Mouse (Mus musculus) erythroblast, adult 5-6 weeks (primary cell): ENCODE measurements around the gene Zfp866. TPM values are rescaled to one million over a fixed set of nuclear protein-coding genes. Genes with fewer than 3 reads are reported as not detected.

Source experiments
- ATAC-seq: replicated peaks from 2 replicates; pipeline ENCODE4 v1.8.0; 2016; ENCODE audit warnings: moderate number of reproducible peaks, mild to moderate bottlenecking, moderate TSS enrichment, inconsistent platforms; ENCODE audit not compliant: poor library complexity, low FRiP score, severe bottlenecking
- total RNA-seq, 2 experiments: library from RNA; stranded (forward) in 1 of 2; stranded (reverse) in 1 of 2; fragments of 150-400 nt in 1 of 2; fragments of 200-764, 138-1000 nt in 1 of 2; gene quantifications; 2 replicates each; pipeline versions ENCODE4 v1.2.3 to v1.2.4; 2015 to 2017; ENCODE audit warnings: low replicate concordance in 2 of 2

The Zfp866 gene
- total RNA-seq (2015; ENCODE audit: low replicate concordance) = 13.1 and 14.0 TPM in 2 replicates
- total RNA-seq (2017; ENCODE audit: low replicate concordance) = 21.1 and 28.6 TPM in 2 replicates

DNA sequence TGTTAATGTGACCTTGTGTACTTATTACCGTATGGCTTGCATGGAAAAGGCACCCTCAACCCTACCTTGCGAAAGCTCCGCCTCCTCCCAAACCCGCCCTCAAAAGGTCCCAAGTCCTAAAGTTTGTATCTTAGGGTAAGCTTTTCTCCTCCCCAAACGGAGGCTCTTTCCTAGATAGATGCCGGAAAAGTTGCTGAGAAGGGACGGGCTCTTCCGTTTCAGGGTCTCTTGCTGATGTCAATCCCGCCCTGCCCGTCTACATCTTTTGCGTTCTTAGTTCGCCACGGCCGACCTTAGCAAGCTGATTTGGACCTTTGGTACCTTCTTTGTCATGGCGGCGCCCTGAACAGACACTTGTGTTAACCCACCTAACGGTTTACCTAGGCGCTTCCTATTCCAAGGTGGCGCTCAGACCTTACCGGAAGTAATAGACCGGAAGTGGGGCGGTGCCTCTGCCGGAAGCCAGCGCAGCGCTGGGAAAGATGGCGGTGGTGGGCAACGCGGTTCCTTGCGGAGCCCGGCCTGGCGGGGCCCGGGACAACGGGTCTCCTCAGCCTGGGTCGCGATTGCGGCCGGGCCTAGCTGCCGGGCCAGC is at the start of gene Zfp866, which contains the start of gene Atp13a1:
Zfp866 (minus strand) TSS at position 406 of the 595 bp plus-strand sequence.
Atp13a1 (plus strand) TSS at position 391 of the 595 bp plus-strand sequence.
- peak; percentile 96 for ATAC-seq

DNA sequence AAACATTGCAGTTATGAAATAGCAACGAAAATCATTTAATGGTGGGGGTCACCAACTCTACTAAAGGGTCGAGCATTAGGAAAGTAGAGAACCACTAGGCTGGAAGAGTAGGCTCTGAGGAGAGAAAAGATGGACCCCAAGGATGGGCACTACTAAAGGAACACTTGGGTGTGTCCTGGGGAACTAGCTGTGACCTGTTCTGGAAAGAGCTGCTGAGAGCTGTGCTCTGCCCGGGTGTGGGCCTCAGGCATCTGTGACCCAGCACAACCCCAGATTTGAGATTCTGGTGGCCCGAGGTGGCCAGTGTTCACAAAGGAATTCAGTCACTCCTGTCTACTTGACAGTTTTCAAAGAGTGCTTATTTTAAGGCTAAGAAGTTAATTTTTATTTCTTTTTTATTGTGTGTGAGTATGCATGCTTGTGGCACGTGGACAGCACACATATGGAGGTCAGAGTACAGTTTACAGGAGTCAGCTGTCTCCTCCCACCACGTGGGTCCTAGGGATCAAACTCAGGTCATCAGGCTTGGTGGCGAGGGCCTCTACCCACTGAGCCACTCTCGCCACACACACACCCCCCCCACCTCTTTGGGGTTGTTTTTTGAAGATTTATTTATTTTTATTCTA is 46.2 kb upstream of the Zfp866 start:
- ATAC-seq = no peak

DNA sequence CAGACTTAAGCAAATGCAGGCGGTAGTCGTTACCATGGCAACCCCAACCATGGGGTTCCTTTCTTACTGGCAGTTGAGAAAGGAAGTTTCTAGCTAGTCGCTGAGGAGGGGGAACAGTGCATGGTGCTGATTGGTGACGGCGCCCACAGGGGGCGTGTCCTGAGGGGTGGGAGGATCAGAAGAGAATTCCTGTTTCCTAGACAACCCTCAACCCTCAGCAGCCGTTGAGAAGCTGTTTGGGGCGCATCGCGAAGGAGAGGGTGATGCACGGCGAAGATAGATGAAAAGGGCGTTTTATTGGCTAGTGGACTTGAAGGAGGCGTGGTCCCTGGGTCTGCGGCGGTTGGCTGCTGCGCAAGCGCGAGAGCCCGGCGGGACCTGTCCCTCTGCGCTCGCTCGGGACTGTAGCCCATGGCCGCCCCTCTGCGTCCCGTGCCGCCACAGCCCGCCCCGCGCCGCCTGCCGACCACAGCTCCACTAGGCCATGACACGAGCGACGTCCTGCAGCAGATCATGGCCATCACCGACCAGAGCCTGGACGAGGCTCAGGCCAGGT is 41.4 kb upstream of the Zfp866 start, which contains the start of gene Pbx4:
Pbx4 (plus strand) TSS at position 194 of the 556 bp plus-strand sequence.
- ATAC-seq = peak; percentile 95

DNA sequence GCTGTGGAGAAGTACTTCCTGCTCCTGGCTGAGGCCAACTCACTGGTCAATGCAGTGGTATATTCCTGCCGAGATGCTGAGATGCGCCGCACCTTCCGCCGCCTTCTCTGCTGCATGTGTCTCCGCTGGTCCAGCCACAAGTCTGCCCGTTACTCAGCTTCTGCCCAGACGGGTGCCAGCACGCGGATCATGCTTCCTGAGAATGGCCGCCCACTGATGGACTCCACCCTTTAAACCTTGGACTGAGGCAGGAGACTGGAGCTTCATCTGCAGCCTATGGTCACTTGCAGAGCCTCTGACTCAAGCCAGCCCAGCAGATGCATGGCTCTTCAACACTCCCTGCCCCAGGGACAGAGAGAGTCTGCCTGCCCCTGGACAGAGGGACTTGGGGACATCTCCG is 35.4 kb upstream of the Zfp866 start:
- ATAC-seq = no peak

DNA sequence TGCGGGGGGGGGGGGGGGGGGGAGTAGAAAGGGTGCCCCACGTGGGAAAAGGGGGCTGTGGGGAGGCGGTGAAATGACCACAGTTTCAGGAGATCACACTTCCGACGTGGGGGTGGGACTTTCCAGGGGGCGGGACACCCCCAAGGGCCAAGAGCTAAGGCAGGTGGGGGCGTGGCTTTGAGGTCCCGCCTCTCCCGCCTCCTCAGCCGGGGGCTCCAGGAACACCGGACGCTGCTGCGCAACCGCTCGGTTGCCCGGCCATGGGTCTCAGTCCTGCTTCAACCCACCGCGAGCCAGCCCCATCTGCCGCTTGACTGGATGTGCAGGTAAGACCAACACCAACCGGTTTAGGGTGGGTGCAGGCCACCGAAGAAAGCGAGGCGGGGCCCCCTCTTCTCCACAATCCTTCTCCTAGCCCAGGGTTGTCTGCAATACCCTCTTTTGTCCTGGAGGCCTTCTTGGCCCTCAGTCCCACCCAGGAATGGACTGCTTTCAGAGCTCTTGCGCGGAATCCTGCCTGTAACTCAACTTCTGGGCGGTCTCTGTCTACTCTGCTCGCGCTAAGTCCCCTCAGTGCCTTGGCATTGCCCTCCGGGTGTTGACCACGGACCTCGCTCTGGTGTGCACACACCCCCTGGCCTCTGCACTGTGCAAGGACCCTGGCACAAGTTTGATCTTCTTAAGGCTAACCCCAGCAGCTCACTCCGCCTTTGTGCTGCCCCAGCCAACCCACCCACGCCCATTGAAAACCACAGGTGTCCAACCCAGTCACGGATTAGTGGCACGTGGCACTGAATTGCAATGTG is 31.6 kb upstream of the Zfp866 start, which contains the start of gene Lpar2:
Lpar2 (plus strand) TSS at position 44 of the 806 bp plus-strand sequence.
- no peak for ATAC-seq

DNA sequence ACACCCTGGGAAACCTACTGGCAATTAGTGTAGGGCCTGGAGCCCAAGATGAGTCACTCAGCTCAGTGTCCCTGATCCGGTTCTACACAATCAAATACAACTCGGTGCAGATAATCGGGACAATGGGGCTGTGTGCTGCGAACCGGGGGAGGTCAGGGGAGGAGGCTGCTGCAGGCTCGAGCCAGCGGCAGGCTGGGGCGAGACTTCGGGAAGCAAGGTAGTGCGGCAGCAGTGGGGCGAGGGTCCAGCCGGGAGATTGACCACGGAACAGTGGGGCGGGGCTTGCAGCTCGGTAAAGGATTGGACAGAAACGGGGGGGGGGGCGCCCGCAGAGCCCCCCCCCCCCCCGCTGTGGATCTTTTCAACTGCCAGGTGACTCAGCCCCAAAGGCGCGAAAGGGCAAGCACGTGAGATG is 31.0 kb upstream of the Zfp866 start:
- ATAC-seq = no peak

GRCm38 (mm10) chr8:69820466-69820865 is 29.5 kb upstream of the Zfp866 start:
- ATAC-seq = no peak

DNA sequence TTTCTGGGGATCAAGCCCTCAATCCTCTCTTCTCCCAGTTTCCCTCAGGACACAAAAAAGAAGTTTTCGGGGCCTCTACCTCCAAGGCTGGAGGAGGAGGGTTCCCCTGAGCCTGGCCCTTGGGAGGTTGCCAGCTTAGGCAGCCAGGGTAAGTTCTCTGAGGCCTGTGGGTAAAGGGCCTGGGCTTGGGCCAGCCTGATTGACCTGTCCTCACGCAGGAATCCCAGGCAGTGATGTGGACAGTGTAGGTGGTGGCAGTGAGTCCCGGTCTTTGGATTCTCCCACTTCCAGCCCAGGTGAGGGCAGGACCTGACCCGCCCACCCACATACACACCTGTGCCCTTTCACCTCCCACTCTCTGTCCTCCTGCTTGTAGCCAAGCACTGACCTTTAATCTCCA is 24.4 kb upstream of the Zfp866 start:
- ATAC-seq = no peak

GRCm38 (mm10) chr8:69814881-69815280 is 23.9 kb upstream of the Zfp866 start:
- no peak for ATAC-seq

DNA sequence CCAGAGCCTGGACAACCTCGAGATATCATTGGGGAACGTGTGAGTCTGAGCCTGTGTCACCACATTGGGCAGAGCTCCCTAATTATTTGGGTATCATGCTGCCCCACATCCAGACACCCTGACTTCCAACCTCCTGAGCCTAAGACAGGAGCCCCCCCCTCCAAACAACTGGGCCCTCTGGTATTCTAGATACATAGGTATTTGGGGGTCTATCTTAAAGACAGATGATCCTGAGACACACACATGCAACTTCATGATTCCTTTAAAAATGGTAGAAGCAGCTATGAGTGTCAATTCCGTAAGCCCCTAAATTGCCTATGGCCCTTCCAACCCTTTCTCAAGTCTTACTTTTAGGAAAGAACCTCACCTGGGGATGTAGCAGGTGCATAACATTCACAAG is 18.8 kb upstream of the Zfp866 start:
- no peak for ATAC-seq

DNA sequence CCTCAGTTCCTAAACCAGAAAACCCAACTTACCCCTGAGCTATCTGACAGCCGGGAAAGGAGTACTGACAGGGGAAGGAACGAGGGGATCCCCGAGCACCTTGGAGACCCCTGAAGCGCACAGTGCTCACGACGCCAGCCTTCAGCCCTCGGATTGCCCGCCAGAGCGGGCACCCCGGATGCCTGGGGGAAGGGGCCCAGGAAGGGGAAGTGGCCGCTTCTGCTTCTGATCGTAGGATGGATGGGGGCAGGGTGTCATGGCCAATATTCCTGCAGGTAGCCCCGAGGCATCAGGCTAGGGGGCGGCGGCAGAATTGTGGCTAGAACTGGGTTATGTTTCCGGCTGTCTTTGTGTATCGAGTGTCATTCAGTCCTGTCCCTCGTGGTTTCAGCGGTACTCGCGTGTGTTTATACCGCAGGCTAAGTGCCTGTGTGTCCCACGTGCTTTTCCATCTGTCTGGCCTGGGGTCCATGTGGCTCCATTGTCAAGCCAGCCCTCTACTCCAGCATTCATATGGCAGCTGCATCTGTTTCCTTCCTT is 18.0 kb upstream of the Zfp866 start:
- ATAC-seq = no peak

DNA sequence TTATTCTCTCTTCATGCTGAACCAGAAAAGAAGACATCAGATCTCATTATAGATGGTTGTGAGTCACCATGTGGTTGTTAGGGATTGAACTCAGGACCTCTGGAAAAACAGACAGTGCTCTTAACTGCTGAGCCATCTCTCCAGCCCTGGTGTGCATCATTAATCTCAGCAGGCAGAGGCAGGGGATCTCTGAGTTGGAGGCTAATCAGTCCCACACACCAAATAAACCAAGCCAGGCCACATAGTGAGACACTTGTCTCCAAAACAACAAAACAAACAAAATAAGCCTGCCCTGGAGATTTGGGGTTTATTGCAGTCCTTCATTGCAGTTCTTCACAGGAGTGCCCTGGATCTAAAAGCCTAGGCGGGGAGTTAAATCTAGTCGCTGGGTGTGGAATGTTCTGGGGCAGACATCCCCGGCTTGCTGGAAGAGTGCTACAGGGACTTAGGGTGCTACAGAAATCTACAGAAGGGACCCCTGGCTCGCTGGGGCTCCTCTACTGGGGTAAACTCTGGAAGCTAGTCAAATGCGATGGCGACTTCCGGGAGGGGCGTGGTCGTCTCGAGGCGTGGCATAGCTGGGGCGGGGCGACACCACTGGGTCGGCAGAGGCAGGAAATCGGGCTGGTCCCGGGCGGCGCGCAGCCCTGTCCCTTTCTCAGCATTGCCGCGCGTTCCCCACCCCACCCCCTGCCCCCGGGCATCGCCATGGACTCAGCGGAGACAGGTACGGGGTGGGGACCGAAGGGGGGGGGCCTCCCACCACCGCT is 17.3 kb upstream of the Zfp866 start, which contains the start of gene Gmip:
Gmip (plus strand) TSS at position 586 of the 770 bp plus-strand sequence.
- peak; percentile 94 for ATAC-seq

DNA sequence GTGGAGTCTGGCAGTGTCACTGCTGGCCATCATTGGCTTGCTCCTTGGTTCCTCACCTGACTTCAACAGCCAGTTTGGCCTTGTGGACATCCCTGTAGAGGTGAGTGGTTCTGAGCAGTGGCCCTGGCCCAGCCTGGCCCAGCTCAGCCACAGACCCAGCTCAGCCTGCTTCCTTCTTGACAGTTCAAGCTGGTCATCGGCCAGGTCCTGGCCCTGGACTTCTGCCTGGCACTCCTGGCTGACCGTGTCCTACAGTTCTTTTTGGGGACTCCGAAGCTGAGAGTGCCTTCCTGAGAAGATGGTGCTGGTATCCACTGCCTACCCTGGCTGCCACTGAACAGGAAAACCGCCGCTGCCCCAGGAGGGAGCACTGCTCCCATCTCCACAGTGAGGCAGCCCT is 16.3 kb upstream of the Zfp866 start:
- no peak for ATAC-seq

DNA sequence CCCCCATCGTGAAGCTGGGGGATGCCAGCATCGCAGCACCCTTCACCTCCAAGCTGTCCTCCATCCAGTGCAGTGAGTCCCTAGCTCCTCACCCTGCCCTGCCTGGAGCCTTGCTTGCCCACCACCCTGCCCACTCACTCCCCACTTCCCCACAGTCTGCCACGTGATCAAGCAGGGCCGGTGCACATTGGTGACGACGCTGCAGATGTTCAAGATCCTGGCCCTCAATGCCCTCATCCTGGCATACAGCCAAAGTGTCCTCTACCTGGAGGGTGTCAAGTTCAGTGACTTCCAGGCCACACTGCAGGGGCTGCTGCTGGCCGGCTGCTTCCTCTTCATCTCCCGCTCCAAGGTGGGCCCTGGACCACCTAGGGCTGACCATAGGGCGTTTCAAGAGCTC is 14.5 kb upstream of the Zfp866 start:
- ATAC-seq = no peak

GRCm38 (mm10) chr8:69805086-69805485 is 14.1 kb upstream of the Zfp866 start:
- no peak for ATAC-seq

GRCm38 (mm10) chr8:69804537-69804936 is 13.6 kb upstream of the Zfp866 start:
- no peak for ATAC-seq

GRCm38 (mm10) chr8:69803366-69803765 is 12.4 kb upstream of the Zfp866 start:
- no peak for ATAC-seq

- no peak for ATAC-seq
These were observed 11.2 kb upstream of the Zfp866 start for GRCm38 (mm10) chr8:69802216-69802615.

- no peak for ATAC-seq
These were observed 10.8 kb upstream of the Zfp866 start for GRCm38 (mm10) chr8:69801796-69802195.
